Mouse (Mus musculus): Measurements from ENCODE around the gene Efna5. TPM values are rescaled to one million over a fixed set of nuclear protein-coding genes. Genes with fewer than 3 reads are reported as not detected.

Efna5 gene
- polyA plus RNA-seq, 1 experiment from 2014 or later = 81.4 TPM

- Histone ChIP-seq H3K9ac (replicated peaks) (peak overlapping the region; percentile 36; the same call in 1 of the 2 replicates), H3K27me3 (no peaks in the 10 kb centered on the region), H3K36me3 (no peaks in the 10 kb centered on the region), H3K4me2 (replicated peaks) (peak overlapping the region; percentile 39; the same call in 1 of the 2 replicates), H3K4me3 (replicated peaks) (no peak overlapping the region), H3K4me1 (replicated peaks) (peaks cover 72% of the 10 kb centered on the region), H3K27ac (no peak overlapping the region), H3K9me3 (no peaks in the 10 kb centered on the region)
- 41% methylated on average over 2 of the region's 2 CpGs for WGBS
- no peak; the same call in 1 of the 2 replicates for ATAC-seq
Observed at GRCm38 (mm10) chr17:62818337-62818736, 62.8 kb downstream of the Efna5 start.

- Histone ChIP-seq H3K9ac (replicated peaks) (no peak overlapping the region), H3K27ac (0 out of 2 replicates have a peak overlapping the region, but pooled peaks have one; percentile 7), H3K4me3 (replicated peaks) (no peak overlapping the region), H3K36me3 (no peaks in the 10 kb centered on the region), H3K4me2 (replicated peaks) (no peak overlapping the region), H3K9me3 (no peaks in the 10 kb centered on the region), H3K27me3 (no peaks in the 10 kb centered on the region), H3K4me1 (replicated peaks) (peaks cover 60% of the 10 kb centered on the region)
- ATAC-seq = no peak
- WGBS = 85% methylated on average over 10 of the region's 10 CpGs
Observed at GRCm38 (mm10) chr17:62816879-62817278, 64.2 kb downstream of the Efna5 start.

- Histone ChIP-seq H3K27ac (no peak overlapping the region), H3K4me2 (replicated peaks) (no peak overlapping the region), H3K9me3 (no peaks in the 10 kb centered on the region), H3K4me1 (replicated peaks) (peaks cover 33% of the 10 kb centered on the region), H3K36me3 (no peaks in the 10 kb centered on the region), H3K9ac (replicated peaks) (no peak overlapping the region), H3K4me3 (replicated peaks) (no peak overlapping the region), H3K27me3 (no peaks in the 10 kb centered on the region)
- ATAC-seq = no peak
- WGBS = 94% methylated on average over 6 of the region's 6 CpGs
Observed at GRCm38 (mm10) chr17:62813461-62813860, 67.7 kb downstream of the Efna5 start.

- WGBS = 90% methylated on average over 4 of the region's 4 CpGs
- Histone ChIP-seq H3K4me2 (replicated peaks) (no peak overlapping the region), H3K36me3 (no peaks in the 10 kb centered on the region), H3K9ac (replicated peaks) (no peak overlapping the region), H3K9me3 (no peaks in the 10 kb centered on the region), H3K27ac (no peak overlapping the region), H3K4me1 (replicated peaks) (no peaks in the 10 kb centered on the region), H3K4me3 (replicated peaks) (no peak overlapping the region), H3K27me3 (no peaks in the 10 kb centered on the region)
- ATAC-seq = no peak
Observed at GRCm38 (mm10) chr17:62807891-62808290, 73.2 kb downstream of the Efna5 start.

GRCm38 (mm10) chr17:62806646-62807045 is 74.5 kb downstream of the Efna5 start:
- Histone ChIP-seq H3K9ac (replicated peaks) (no peak overlapping the region), H3K4me2 (replicated peaks) (no peak overlapping the region), H3K4me1 (replicated peaks) (no peaks in the 10 kb centered on the region), H3K27me3 (no peaks in the 10 kb centered on the region), H3K27ac (no peak overlapping the region), H3K9me3 (no peaks in the 10 kb centered on the region), H3K36me3 (no peaks in the 10 kb centered on the region), H3K4me3 (replicated peaks) (no peak overlapping the region)
- ATAC-seq = no peak
- 90% methylated on average over 6 of the region's 6 CpGs for WGBS

GRCm38 (mm10) chr17:62802748-62803147 is 78.4 kb downstream of the Efna5 start:
- ATAC-seq = no peak
- H3K9me3 ChIP-seq = no peaks in the 10 kb centered on the region

GRCm38 (mm10) chr17:62797272-62797671 is 83.8 kb downstream of the Efna5 start:
- ATAC-seq = no peak
- Histone ChIP-seq H3K4me3 (replicated peaks) (no peak overlapping the region), H3K27me3 (peaks cover 5% of the 10 kb centered on the region), H3K4me1 (replicated peaks) (peaks cover 24% of the 10 kb centered on the region; the same call in 1 of the 2 replicates), H3K27ac (no peak overlapping the region), H3K4me2 (replicated peaks) (no peak overlapping the region), H3K9me3 (no peaks in the 10 kb centered on the region), H3K36me3 (no peaks in the 10 kb centered on the region), H3K9ac (replicated peaks) (no peak overlapping the region)
- 97% methylated on average over 3 of the region's 3 CpGs for WGBS

More at GRCm38 (mm10) chr17:62802748-62803147, 78.4 kb downstream of the Efna5 start:
- H3K27me3 ChIP-seq = no peaks in the 10 kb centered on the region
- H3K27ac ChIP-seq = no peak overlapping the region
- H3K4me2 ChIP-seq (replicated peaks) = no peak overlapping the region
- H3K4me3 ChIP-seq (replicated peaks) = no peak overlapping the region
- WGBS = 89% methylated on average over 6 of the region's 6 CpGs
- H3K4me1 ChIP-seq (replicated peaks) = peaks cover 7% of the 10 kb centered on the region; the same call in 1 of the 2 replicates
- no peaks in the 10 kb centered on the region for H3K36me3 ChIP-seq
- no peak overlapping the region for H3K9ac ChIP-seq (replicated peaks)

GRCm38 (mm10) chr17:62789291-62790290 is 91.5 kb downstream of the Efna5 start:
- 12% methylated on average over 15 of the region's 15 CpGs for WGBS
- Histone ChIP-seq H3K4me1 (replicated peaks) (peaks cover 65% of the 10 kb centered on the region), H3K4me3 (replicated peaks) (no peak overlapping the region), H3K9me3 (no peaks in the 10 kb centered on the region), H3K36me3 (no peaks in the 10 kb centered on the region), H3K9ac (replicated peaks) (no peak overlapping the region), H3K4me2 (replicated peaks) (peak overlapping the region; percentile 31; the same call in 1 of the 2 replicates), H3K27me3 (peaks cover 36% of the 10 kb centered on the region), H3K27ac (peak overlapping the region; percentile 39)
- no peak for ATAC-seq

- ATAC-seq = no peak
- peak overlapping the region; percentile 31 for H3K4me2 ChIP-seq (replicated peaks)
- H3K27me3 ChIP-seq = peaks cover 35% of the 10 kb centered on the region
Observed at GRCm38 (mm10) chr17:62788783-62789182, 92.3 kb downstream of the Efna5 start.

GRCm38 (mm10) chr17:62787855-62788254 is 93.3 kb downstream of the Efna5 start:
- ATAC-seq = no peak
- Histone ChIP-seq H3K4me3 (replicated peaks) (no peak overlapping the region), H3K4me2 (replicated peaks) (0 out of 2 replicates have a peak overlapping the region, but pooled peaks have one; percentile 31), H3K36me3 (no peaks in the 10 kb centered on the region), H3K27me3 (peaks cover 35% of the 10 kb centered on the region), H3K9me3 (no peaks in the 10 kb centered on the region), H3K27ac (no peak overlapping the region; the same call in 1 of the 2 replicates), H3K4me1 (replicated peaks) (peaks cover 77% of the 10 kb centered on the region), H3K9ac (replicated peaks) (no peak overlapping the region)
- 14% methylated on average over 3 of the region's 3 CpGs for WGBS

More at GRCm38 (mm10) chr17:62788783-62789182, 92.3 kb downstream of the Efna5 start:
- H3K36me3 ChIP-seq = no peaks in the 10 kb centered on the region
- 11% methylated on average over 6 of the region's 6 CpGs for WGBS
- H3K4me3 ChIP-seq (replicated peaks) = no peak overlapping the region
- no peak overlapping the region for H3K27ac ChIP-seq
- peaks cover 72% of the 10 kb centered on the region for H3K4me1 ChIP-seq (replicated peaks)
- H3K9ac ChIP-seq (replicated peaks) = no peak overlapping the region
- no peaks in the 10 kb centered on the region for H3K9me3 ChIP-seq

- H3K4me2 ChIP-seq (replicated peaks) = no peak overlapping the region
- WGBS = 11% methylated on average over 7 of the region's 7 CpGs
- H3K9me3 ChIP-seq = no peaks in the 10 kb centered on the region
- peak; percentile 53 for ATAC-seq
- no peak overlapping the region for H3K27ac ChIP-seq
- no peak overlapping the region for H3K4me3 ChIP-seq (replicated peaks)
- peaks cover 79% of the 10 kb centered on the region for H3K4me1 ChIP-seq (replicated peaks)
- H3K27me3 ChIP-seq = peaks cover 34% of the 10 kb centered on the region
- H3K36me3 ChIP-seq = no peaks in the 10 kb centered on the region
- H3K9ac ChIP-seq (replicated peaks) = no peak overlapping the region
Observed at GRCm38 (mm10) chr17:62786602-62786907, 94.6 kb downstream of the Efna5 start.

Measured in midbrain, embryonic 13.5 days (tissue).